Mouse (Mus musculus) embryonic facial prominence, embryonic 10.5 days (tissue): ENCODE data around the gene Plb1. TPM values are rescaled to one million over a fixed set of nuclear protein-coding genes. Genes with fewer than 3 reads are reported as not detected.

ENCODE experiments used
- DNase-seq: peaks from one replicate; pipeline ENCODE4 v3.0.0-alpha.2; 2017; ENCODE audit warnings: low spot score
- H3K27ac ChIP-seq: fragments of 300-500 bp; sonication (generic); replicated peaks from 2 replicates; pipeline ENCODE4 v1.5.1; 2016; ENCODE audit warnings: mild to moderate bottlenecking
- H3K27me3 ChIP-seq: fragments of 300-500 bp; sonication (generic); replicated peaks from 2 replicates; pipeline ENCODE4 v1.6.1; 2016; ENCODE audit warnings: low read depth, mild to moderate bottlenecking; ENCODE audit not compliant: poor library complexity, severe bottlenecking
- H3K36me3 ChIP-seq: fragments of 300-500 bp; sonication (generic); replicated peaks from 2 replicates; pipeline ENCODE4 v1.6.1; 2016; ENCODE audit warnings: mild to moderate bottlenecking, moderate library complexity
- H3K4me1 ChIP-seq: fragments of 300-500 bp; sonication (generic); 2 replicates; pipeline ENCODE4 v1.6.1; 2016
- H3K4me3 ChIP-seq: fragments of 300-500 bp; sonication (generic); 2 replicates; pipeline ENCODE4 v1.5.1; 2016; ENCODE audit warnings: mild to moderate bottlenecking, moderate library complexity
- H3K9me3 ChIP-seq: fragments of 300-500 bp; sonication (generic); 2 replicates; pipeline ENCODE4 v1.6.1; 2016; ENCODE audit warnings: mild to moderate bottlenecking
- WGBS: fragments of 180-500 bp; shearing (Covaris S2); methylation state at CpG from one replicate; pipeline ENCODE4 v1.1.7; 2016; 5-methylcytosine and 5-hydroxymethylcytosine counted together
- polyA plus RNA-seq: library from polyadenylated mRNA; unstranded; fragments of >200 nt; fragmentation: Nextera tagmentation; extraction: Ambion mirVana; gene quantifications from 2 replicates; pipeline ENCODE4 v1.2.1, GENCODE M21; 2016

The Plb1 gene
- polyA plus RNA-seq = 0.06 TPM in 1 of 2 replicates, not detected in the other

- no peaks in the 10 kb centered on the region for H3K27me3 ChIP-seq
- no peak for DNase-seq
- WGBS = 81% methylated on average over 9 of the region's 9 CpGs
- H3K9me3 ChIP-seq = no peaks in the 10 kb centered on the region
- no peak within 1 kb of the TSS for H3K27ac ChIP-seq
- H3K4me1 ChIP-seq = peaks cover 14% of the 10 kb centered on the region; the same call in 1 of the 2 replicates
- no peak within 1 kb of the TSS for H3K4me3 ChIP-seq
- no peaks in the 10 kb centered on the region for H3K36me3 ChIP-seq
Measured at GRCm38 (mm10) chr5:32232474-32232873, at the start of gene Plb1. Plb1 (plus strand) TSS chr5:32232708.

- Histone ChIP-seq H3K4me1 (peaks cover 9% of the 10 kb centered on the region), H3K27me3 (no peaks in the 10 kb centered on the region), H3K36me3 (no peaks in the 10 kb centered on the region), H3K4me3 (no peak overlapping the region), H3K9me3 (no peaks in the 10 kb centered on the region), H3K27ac (no peak overlapping the region; the same call in 1 of the 2 replicates)
- 65% methylated on average over 4 of the region's 4 CpGs for WGBS
- no peak for DNase-seq
Measured at GRCm38 (mm10) chr5:32182885-32183629, 49.5 kb upstream of the Plb1 start.

DNA sequence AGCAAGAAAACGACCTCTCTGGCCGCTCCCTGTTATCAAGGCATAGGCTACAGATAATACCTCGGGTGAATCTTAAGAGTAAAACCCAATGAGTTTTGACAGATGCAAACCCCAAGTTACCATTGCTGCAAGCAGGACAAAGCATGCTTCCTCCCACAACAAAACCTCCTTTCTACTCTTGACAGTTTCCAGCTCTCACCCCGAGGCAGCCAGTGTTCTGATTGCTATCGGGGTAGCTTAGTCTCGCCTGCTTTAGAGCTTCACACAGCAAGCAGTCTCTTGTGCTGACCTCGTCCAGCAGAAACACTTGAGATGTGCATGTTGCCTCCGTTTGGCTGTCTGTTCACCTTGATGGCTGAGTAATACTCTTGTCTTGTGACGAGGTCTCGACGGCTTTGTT lies 44.8 kb upstream of the Plb1 start:
- no peak overlapping the region for H3K4me3 ChIP-seq
- WGBS = 40% methylated on average over 11 of the region's 11 CpGs
- no peaks in the 10 kb centered on the region for H3K36me3 ChIP-seq
- H3K27ac ChIP-seq = no peak overlapping the region
- no peak for DNase-seq
- no peaks in the 10 kb centered on the region for H3K27me3 ChIP-seq
- no peaks in the 10 kb centered on the region for H3K9me3 ChIP-seq
- H3K4me1 ChIP-seq = peaks cover 9% of the 10 kb centered on the region

DNA sequence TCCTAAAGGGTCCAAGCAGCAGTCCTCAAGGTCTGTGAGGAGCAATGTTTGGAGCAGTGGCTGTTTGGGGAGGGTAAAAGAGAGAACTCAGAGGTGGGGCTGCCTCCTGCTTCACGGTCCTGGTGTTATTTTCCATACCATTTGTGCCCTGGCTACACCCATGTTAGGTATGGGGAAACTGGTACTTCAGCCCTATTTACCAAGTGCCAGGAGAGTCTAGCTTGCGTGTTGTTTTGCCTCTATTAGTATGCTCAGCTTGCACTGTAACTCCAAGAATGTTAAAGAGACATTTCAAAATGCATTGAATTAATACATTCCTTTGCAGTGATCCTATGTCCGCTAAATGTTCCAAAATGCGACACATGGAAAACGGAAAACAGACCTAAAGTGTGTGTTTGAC lies 41.2 kb upstream of the Plb1 start:
- WGBS = 89% methylated on average over 5 of the region's 5 CpGs
- H3K4me3 ChIP-seq = no peak overlapping the region
- no peak for DNase-seq
- no peaks in the 10 kb centered on the region for H3K9me3 ChIP-seq
- no peaks in the 10 kb centered on the region for H3K36me3 ChIP-seq
- H3K27ac ChIP-seq = no peak overlapping the region
- no peaks in the 10 kb centered on the region for H3K27me3 ChIP-seq
- H3K4me1 ChIP-seq = peaks cover 7% of the 10 kb centered on the region; the same call in 1 of the 2 replicates

- 84% methylated on average over 16 of the region's 16 CpGs for WGBS
- Histone ChIP-seq H3K4me3 (no peak overlapping the region), H3K27me3 (no peaks in the 10 kb centered on the region), H3K27ac (no peak overlapping the region), H3K36me3 (no peaks in the 10 kb centered on the region), H3K9me3 (no peaks in the 10 kb centered on the region), H3K4me1 (peaks cover 9% of the 10 kb centered on the region; the same call in 1 of the 2 replicates)
- DNase-seq = no peak
Measured at GRCm38 (mm10) chr5:32192016-32192845, 40.3 kb upstream of the Plb1 start.

- Histone ChIP-seq H3K4me3 (no peak overlapping the region), H3K4me1 (peaks cover 9% of the 10 kb centered on the region; the same call in 1 of the 2 replicates), H3K36me3 (no peaks in the 10 kb centered on the region), H3K27me3 (no peaks in the 10 kb centered on the region), H3K27ac (no peak overlapping the region), H3K9me3 (no peaks in the 10 kb centered on the region)
- 73% methylated on average over 4 of the region's 4 CpGs for WGBS
- DNase-seq = no peak
Measured at GRCm38 (mm10) chr5:32194236-32194635, 38.3 kb upstream of the Plb1 start.

DNA sequence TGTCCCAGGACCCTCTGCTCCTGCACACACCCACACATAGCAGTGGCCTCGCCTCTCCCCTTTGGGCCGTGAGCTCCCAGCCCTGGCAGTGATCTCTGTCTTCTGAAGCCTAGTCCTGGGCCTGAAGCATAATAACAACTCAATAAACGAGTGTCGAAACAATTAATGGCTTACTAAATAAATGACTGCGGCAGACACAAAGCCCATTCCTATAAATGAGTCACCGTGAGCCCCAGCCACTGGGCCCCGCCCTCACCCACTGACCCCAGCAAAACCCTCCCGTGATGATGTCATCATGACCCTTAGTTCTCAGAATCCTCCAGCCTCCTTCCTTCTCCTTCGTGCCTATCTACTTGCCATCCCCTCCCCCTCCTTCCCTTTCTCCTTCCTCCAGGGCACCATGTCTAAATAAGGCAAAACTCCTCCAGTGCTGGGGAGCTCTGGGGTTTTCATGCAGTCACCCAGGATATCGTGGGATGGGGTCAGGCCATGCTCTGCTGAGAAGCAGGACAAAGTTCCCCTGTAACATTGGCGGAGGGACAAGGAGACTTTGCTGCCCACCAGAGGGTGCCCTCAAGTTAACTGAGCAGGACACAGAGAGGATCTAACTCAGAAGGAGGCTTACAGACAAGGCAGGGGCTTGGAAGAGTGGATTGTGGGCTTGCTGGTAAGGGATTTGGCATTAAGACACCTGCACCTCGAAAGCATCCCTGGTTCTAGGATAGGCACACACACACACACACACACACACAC lies 36.5 kb upstream of the Plb1 start:
- no peaks in the 10 kb centered on the region for H3K27me3 ChIP-seq
- no peaks in the 10 kb centered on the region for H3K36me3 ChIP-seq
- H3K4me1 ChIP-seq = peaks cover 9% of the 10 kb centered on the region; the same call in 1 of the 2 replicates
- no peak for DNase-seq
- WGBS = 72% methylated on average over 12 of the region's 12 CpGs
- no peaks in the 10 kb centered on the region for H3K9me3 ChIP-seq
- no peak overlapping the region for H3K27ac ChIP-seq
- H3K4me3 ChIP-seq = no peak overlapping the region

- H3K36me3 ChIP-seq = no peaks in the 10 kb centered on the region
- no peaks in the 10 kb centered on the region for H3K27me3 ChIP-seq
- peaks cover 9% of the 10 kb centered on the region; the same call in 1 of the 2 replicates for H3K4me1 ChIP-seq
- no peak overlapping the region for H3K4me3 ChIP-seq
- peak; percentile 87 for DNase-seq
- no peak overlapping the region for H3K27ac ChIP-seq
- WGBS = 15% methylated on average over 4 of the region's 4 CpGs
- H3K9me3 ChIP-seq = no peaks in the 10 kb centered on the region
Measured at GRCm38 (mm10) chr5:32197698-32198097, 34.8 kb upstream of the Plb1 start.

GRCm38 (mm10) chr5:32199136-32199535 lies 33.4 kb upstream of the Plb1 start:
- no peak overlapping the region for H3K27ac ChIP-seq

GRCm38 (mm10) chr5:32199594-32199993 lies 32.9 kb upstream of the Plb1 start:
- no peaks in the 10 kb centered on the region for H3K27me3 ChIP-seq
- H3K9me3 ChIP-seq = no peaks in the 10 kb centered on the region
- no peak for DNase-seq
- H3K36me3 ChIP-seq = no peaks in the 10 kb centered on the region
- H3K4me1 ChIP-seq = peaks cover 9% of the 10 kb centered on the region; the same call in 1 of the 2 replicates
- no peak overlapping the region for H3K4me3 ChIP-seq
- H3K27ac ChIP-seq = no peak overlapping the region
- WGBS = 89% methylated on average over 3 of the region's 3 CpGs

More at GRCm38 (mm10) chr5:32199136-32199535, 33.4 kb upstream of the Plb1 start:
- no peak for DNase-seq
- WGBS = 75% methylated on average over 3 of the region's 3 CpGs
- Histone ChIP-seq H3K27me3 (no peaks in the 10 kb centered on the region), H3K36me3 (no peaks in the 10 kb centered on the region), H3K4me3 (no peak overlapping the region), H3K4me1 (peaks cover 9% of the 10 kb centered on the region; the same call in 1 of the 2 replicates), H3K9me3 (no peaks in the 10 kb centered on the region)

DNA sequence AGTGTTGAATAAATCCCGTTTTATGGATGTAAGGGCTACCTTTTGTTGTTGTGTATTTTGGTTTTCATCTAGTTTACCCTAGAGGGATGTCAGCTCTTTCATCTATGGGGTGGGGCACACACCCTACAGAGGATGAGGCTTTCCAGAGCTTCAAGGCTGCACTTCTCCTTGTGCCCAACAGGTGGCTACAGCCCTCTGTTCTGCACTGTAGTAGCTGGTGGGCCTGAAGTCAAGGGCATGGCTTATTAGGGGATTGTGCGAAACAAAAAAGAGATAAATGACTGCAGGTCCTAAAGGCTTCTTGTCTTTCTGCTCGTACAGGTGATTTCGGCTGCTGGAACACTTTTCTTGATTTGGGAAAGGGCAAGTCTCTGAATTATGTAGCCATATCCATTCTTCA lies 27.9 kb upstream of the Plb1 start:
- Histone ChIP-seq H3K36me3 (no peaks in the 10 kb centered on the region), H3K4me1 (no peaks in the 10 kb centered on the region), H3K4me3 (no peak overlapping the region), H3K27ac (no peak overlapping the region), H3K9me3 (no peaks in the 10 kb centered on the region), H3K27me3 (no peaks in the 10 kb centered on the region)
- 69% methylated on average over 4 of the region's 4 CpGs for WGBS
- no peak for DNase-seq

DNA sequence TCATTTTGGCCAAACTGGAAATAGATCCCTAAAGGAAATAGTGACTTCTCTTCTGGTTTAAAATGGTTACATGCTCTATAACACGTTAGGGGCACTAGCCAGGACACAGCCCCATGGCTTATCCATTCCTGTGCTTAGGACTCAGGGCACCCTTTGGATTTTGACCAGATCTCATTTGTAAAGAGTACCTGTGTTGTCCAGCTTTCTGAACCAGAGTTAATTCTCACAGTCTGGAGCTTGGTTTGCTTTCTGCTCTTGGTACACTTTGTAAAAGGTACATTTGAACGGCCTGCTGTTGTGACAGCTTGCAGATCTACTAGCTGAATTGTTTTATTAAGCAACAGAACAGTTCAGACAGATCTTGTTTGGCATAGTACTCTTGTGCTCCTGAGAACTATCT lies 25.8 kb upstream of the Plb1 start:
- H3K27ac ChIP-seq = no peak overlapping the region
- H3K4me1 ChIP-seq = 0 out of 2 replicates have a peak, but pooled peaks cover 7% of the 10 kb centered on the region
- 80% methylated on average over 2 of the region's 2 CpGs for WGBS
- no peaks in the 10 kb centered on the region for H3K36me3 ChIP-seq
- no peak overlapping the region for H3K4me3 ChIP-seq
- no peaks in the 10 kb centered on the region for H3K27me3 ChIP-seq
- H3K9me3 ChIP-seq = no peaks in the 10 kb centered on the region
- DNase-seq = no peak
